Mouse (Mus musculus): Measurements from ENCODE around the gene 1600015I10Rik. TPM values are rescaled to one million over a fixed set of nuclear protein-coding genes. Genes with fewer than 3 reads are reported as not detected.
A peak's percentile ranks its signal among the peaks of the same experiment; 100 is the strongest.

The 1600015I10Rik gene
- polyA plus RNA-seq, 1 experiment from 2014 or later: not detected

DNA sequence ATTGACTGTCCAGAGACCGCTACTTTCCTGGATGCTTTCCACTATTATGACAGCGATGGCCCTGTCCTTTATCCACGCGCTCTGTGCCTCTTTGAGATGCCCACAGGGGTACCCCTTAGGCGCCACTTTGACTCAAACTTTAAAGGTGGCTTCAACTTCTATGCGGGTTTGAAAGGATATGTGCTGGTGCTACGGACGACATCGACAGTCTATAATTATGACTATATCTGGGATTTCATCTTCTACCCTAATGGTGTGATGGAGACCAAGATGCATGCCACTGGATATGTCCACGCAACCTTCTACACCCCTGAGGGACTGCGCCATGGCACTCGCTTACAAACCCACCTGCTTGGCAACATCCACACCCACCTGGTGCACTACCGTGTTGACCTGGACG, 23.3 kb upstream of the 1600015I10Rik start:
- 94% methylated on average over 14 of the region's 14 CpGs for WGBS
- DNase-seq (ENCODE audit: low spot score, missing footprints): no peak
- Histone ChIP-seq H3K27ac (ENCODE audit: low read depth, low read length) (no peak overlapping the region), H3K9me3 (ENCODE audit: control insufficient read depth, low read length) (no peaks in the 10 kb centered on the region), H3K4me3 (ENCODE audit: low read depth, low read length) (no peak overlapping the region), H3K36me3 (ENCODE audit: control insufficient read depth, insufficient read depth, low read length) (no peaks in the 10 kb centered on the region), H3K4me1 (ENCODE audit: control insufficient read depth, insufficient read depth, low read length) (no peaks in the 10 kb centered on the region), H3K9ac (ENCODE audit: low read length) (no peak overlapping the region), H3K4me2 (no peak overlapping the region), H3K27me3 (ENCODE audit: control insufficient read depth, insufficient read depth, low read length) (no peaks in the 10 kb centered on the region)
- ATAC-seq (ENCODE audit: low FRiP score): no peak

DNA sequence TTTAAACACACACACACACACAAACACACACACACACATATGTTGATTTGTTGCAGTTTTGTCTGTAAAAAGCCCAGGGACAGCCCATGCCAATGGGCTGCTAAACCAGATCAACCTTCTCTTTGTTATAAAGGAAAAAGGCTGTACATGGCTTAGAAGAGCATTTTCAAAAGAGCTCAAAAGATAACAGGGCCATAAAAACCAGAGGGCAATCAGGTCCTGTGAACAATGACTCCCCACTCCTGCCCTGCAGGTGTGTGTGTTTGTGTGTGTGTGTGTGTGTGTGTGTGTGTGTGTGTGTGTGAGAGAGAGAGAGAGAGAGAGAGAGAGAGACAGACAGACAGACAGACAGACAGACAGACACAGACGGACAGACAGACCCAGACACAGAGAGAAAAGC, 20.5 kb upstream of the 1600015I10Rik start:
- no peaks in the 10 kb centered on the region for H3K9me3 ChIP-seq (ENCODE audit: control insufficient read depth, low read length)
- H3K27ac ChIP-seq (ENCODE audit: low read depth, low read length): no peak overlapping the region
- H3K9ac ChIP-seq (ENCODE audit: low read length): no peak overlapping the region
- ATAC-seq (ENCODE audit: low FRiP score) (no peak), DNase-seq (ENCODE audit: low spot score, missing footprints) (no peak)
- no peaks in the 10 kb centered on the region for H3K4me1 ChIP-seq (ENCODE audit: control insufficient read depth, insufficient read depth, low read length)
- 69% methylated on average over 1 of the region's 1 CpGs for WGBS
- H3K27me3 ChIP-seq (ENCODE audit: control insufficient read depth, insufficient read depth, low read length): no peaks in the 10 kb centered on the region
- no peak overlapping the region for H3K4me2 ChIP-seq
- no peaks in the 10 kb centered on the region for H3K36me3 ChIP-seq (ENCODE audit: control insufficient read depth, insufficient read depth, low read length)
- no peak overlapping the region for H3K4me3 ChIP-seq (ENCODE audit: low read depth, low read length)

DNA sequence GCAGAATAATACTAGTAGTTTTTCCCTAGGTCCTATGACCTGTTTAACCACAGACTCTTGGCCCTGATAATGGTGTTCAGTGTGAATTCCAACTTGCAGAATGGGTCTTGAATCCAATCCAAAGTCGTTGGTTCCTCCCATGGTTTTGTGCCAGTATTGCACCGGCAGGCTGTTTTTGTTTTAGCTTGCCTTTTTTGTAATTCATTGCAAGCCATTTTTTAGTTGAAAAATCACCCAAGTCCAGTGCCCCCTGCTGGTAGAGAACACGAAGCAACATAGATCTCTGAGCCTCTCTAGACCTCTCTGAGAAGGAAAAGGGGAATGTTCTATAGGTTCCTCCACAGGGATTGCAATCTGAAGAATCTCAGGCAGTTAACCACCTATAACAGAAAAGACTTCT, 17.7 kb upstream of the 1600015I10Rik start:
- ATAC-seq (ENCODE audit: low FRiP score): no peak
- H3K4me2 ChIP-seq: no peak overlapping the region
- 53% methylated on average over 3 of the region's 3 CpGs for WGBS

DNA sequence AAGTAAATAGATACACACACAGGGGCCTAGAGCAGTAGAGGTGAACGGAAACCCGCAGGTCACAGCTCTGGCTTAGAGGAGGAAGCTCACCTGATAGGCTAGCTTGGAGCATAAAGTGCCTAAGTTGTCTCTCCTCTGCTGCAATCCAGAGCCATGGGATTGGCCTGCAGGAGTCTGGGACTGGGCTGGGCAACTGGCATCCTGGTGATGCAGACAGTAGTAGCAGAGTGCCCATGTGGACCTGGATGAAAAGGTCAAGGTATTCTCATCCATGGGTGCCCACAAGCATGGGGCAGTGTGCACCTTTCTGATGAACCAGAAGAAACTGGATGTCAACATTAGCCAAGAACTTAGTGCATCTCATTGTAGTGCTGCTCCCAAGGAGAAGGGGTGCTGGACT, 16.1 kb upstream of the 1600015I10Rik start:
- H3K4me1 ChIP-seq (ENCODE audit: control insufficient read depth, insufficient read depth, low read length): no peaks in the 10 kb centered on the region
- no peak overlapping the region for H3K27ac ChIP-seq (ENCODE audit: low read depth, low read length)
- H3K27me3 ChIP-seq (ENCODE audit: control insufficient read depth, insufficient read depth, low read length): no peaks in the 10 kb centered on the region
- no peak overlapping the region for H3K4me3 ChIP-seq (ENCODE audit: low read depth, low read length)
- ATAC-seq (ENCODE audit: low FRiP score): no peak
- H3K9me3 ChIP-seq (ENCODE audit: control insufficient read depth, low read length): no peaks in the 10 kb centered on the region
- WGBS: 94% methylated on average over 2 of the region's 2 CpGs
- no peak for DNase-seq (ENCODE audit: low spot score, missing footprints)
- no peak overlapping the region for H3K4me2 ChIP-seq
- H3K36me3 ChIP-seq (ENCODE audit: control insufficient read depth, insufficient read depth, low read length): no peaks in the 10 kb centered on the region
- H3K9ac ChIP-seq (ENCODE audit: low read length): no peak overlapping the region

More for the DNA sequence above, 17.7 kb upstream of the 1600015I10Rik start:
- Histone ChIP-seq H3K9ac (ENCODE audit: low read length) (no peak overlapping the region), H3K9me3 (ENCODE audit: control insufficient read depth, low read length) (no peaks in the 10 kb centered on the region), H3K27me3 (ENCODE audit: control insufficient read depth, insufficient read depth, low read length) (no peaks in the 10 kb centered on the region), H3K4me1 (ENCODE audit: control insufficient read depth, insufficient read depth, low read length) (no peaks in the 10 kb centered on the region), H3K36me3 (ENCODE audit: control insufficient read depth, insufficient read depth, low read length) (no peaks in the 10 kb centered on the region), H3K27ac (ENCODE audit: low read depth, low read length) (no peak overlapping the region), H3K4me3 (ENCODE audit: low read depth, low read length) (no peak overlapping the region)
- no peak for DNase-seq (ENCODE audit: low spot score, missing footprints)

DNA sequence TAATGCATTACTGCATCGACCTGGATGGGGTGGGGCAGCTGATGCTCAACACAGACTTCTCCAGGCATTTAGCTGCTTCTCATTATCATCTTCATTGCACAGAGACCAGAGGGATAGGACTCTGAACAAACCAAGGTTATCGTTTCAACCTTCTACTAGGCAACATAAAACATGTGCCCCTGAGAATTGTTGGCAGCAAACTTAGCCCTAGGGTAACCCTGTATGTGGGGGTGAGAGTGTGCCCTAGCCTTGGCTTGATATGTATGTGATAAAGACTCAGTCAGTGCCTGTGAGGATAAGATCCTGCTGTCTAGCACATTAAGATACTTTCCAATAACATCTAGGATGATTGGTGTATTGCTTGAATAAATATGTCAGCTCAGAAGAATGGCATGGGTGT, 19.9 kb downstream of the 1600015I10Rik start:
- WGBS: 79% methylated on average over 2 of the region's 2 CpGs

DNA sequence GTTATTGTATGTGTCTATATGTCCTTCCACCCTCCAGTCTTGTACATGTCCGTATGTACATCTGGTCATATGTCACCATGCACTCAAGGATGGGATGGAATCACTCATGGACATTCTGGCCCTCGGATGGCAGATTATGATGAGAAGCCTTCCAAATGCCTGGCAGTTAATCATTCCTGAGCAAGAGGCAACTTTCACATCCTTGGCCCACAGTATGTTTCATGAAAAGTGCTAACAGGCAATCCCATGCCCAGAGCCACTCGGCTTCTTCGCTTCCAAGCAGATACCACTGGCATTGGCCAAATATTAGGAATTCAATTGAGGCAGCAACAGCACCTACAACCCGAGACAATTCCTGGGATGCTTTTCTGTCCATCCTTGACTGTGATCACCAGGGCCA, 21.0 kb downstream of the 1600015I10Rik start:
- WGBS: 93% methylated on average over 5 of the region's 5 CpGs

More for the DNA sequence above, 19.9 kb downstream of the 1600015I10Rik start:
- DNase-seq (ENCODE audit: low spot score, missing footprints) (no peak), ATAC-seq (ENCODE audit: low FRiP score) (no peak)
- Histone ChIP-seq H3K9me3 (ENCODE audit: control insufficient read depth, low read length) (no peaks in the 10 kb centered on the region), H3K27me3 (ENCODE audit: control insufficient read depth, insufficient read depth, low read length) (no peaks in the 10 kb centered on the region), H3K4me1 (ENCODE audit: control insufficient read depth, insufficient read depth, low read length) (no peaks in the 10 kb centered on the region), H3K27ac (ENCODE audit: low read depth, low read length) (no peak overlapping the region), H3K4me2 (no peak overlapping the region), H3K36me3 (ENCODE audit: control insufficient read depth, insufficient read depth, low read length) (no peaks in the 10 kb centered on the region), H3K9ac (ENCODE audit: low read length) (no peak overlapping the region), H3K4me3 (ENCODE audit: low read depth, low read length) (no peak overlapping the region)

DNA sequence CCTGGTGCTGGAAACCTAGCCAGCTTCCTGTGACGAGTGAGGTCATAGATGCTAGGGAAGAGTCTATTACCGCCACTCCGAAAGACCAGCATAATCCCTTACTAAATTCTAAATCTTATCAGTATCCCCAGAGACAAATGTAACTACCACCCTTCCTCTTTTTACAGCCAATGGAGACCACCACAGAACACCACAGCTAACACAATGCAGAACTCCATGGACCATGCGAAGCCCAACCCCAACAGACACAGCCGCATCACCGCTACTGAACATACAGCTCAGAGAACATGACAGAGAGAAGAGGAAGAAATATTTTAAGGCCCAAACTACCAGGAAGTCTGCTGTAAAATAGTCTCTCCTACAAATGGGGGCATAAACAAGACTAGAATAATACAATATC, 21.9 kb downstream of the 1600015I10Rik start:
- Histone ChIP-seq H3K9me3 (ENCODE audit: control insufficient read depth, low read length) (no peaks in the 10 kb centered on the region), H3K27ac (ENCODE audit: low read depth, low read length) (no peak overlapping the region), H3K4me3 (ENCODE audit: low read depth, low read length) (no peak overlapping the region), H3K36me3 (ENCODE audit: control insufficient read depth, insufficient read depth, low read length) (no peaks in the 10 kb centered on the region), H3K4me2 (no peak overlapping the region), H3K9ac (ENCODE audit: low read length) (no peak overlapping the region), H3K4me1 (ENCODE audit: control insufficient read depth, insufficient read depth, low read length) (no peaks in the 10 kb centered on the region), H3K27me3 (ENCODE audit: control insufficient read depth, insufficient read depth, low read length) (no peaks in the 10 kb centered on the region)
- 91% methylated on average over 6 of the region's 6 CpGs for WGBS
- DNase-seq (ENCODE audit: low spot score, missing footprints) (no peak), ATAC-seq (ENCODE audit: low FRiP score) (no peak)

More for the DNA sequence above, 21.0 kb downstream of the 1600015I10Rik start:
- Histone ChIP-seq H3K9me3 (ENCODE audit: control insufficient read depth, low read length) (no peaks in the 10 kb centered on the region), H3K4me3 (ENCODE audit: low read depth, low read length) (no peak overlapping the region), H3K9ac (ENCODE audit: low read length) (no peak overlapping the region), H3K27ac (ENCODE audit: low read depth, low read length) (no peak overlapping the region), H3K27me3 (ENCODE audit: control insufficient read depth, insufficient read depth, low read length) (no peaks in the 10 kb centered on the region), H3K4me1 (ENCODE audit: control insufficient read depth, insufficient read depth, low read length) (no peaks in the 10 kb centered on the region), H3K4me2 (no peak overlapping the region), H3K36me3 (ENCODE audit: control insufficient read depth, insufficient read depth, low read length) (no peaks in the 10 kb centered on the region)
- DNase-seq (ENCODE audit: low spot score, missing footprints) (no peak), ATAC-seq (ENCODE audit: low FRiP score) (no peak)

DNA sequence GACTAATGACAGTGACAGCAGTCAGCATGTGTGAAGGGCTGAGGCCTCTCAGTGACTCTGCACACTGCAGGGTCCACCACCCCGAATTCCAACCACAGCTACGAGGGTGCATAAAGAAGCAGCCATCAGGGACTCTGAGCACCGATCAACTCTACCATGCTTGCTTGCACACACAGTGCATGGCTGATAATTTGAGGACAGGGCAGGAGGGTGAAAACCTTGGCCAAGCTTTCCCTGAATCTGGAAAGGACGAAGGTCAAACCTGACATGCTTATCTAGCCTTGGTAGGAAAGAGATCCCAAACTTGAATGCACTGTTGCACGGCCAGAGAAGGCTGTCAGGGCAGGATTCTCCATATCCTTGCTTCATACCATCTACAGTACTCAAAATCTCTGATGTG, 23.5 kb downstream of the 1600015I10Rik start:
- H3K4me2 ChIP-seq: no peak overlapping the region
- no peak overlapping the region for H3K4me3 ChIP-seq (ENCODE audit: low read depth, low read length)
- ATAC-seq (ENCODE audit: low FRiP score): no peak
- H3K36me3 ChIP-seq (ENCODE audit: control insufficient read depth, insufficient read depth, low read length): no peaks in the 10 kb centered on the region
- no peak overlapping the region for H3K9ac ChIP-seq (ENCODE audit: low read length)
- H3K4me1 ChIP-seq (ENCODE audit: control insufficient read depth, insufficient read depth, low read length): no peaks in the 10 kb centered on the region
- H3K27ac ChIP-seq (ENCODE audit: low read depth, low read length): no peak overlapping the region
- no peaks in the 10 kb centered on the region for H3K9me3 ChIP-seq (ENCODE audit: control insufficient read depth, low read length)
- WGBS: 83% methylated on average over 5 of the region's 5 CpGs
- no peaks in the 10 kb centered on the region for H3K27me3 ChIP-seq (ENCODE audit: control insufficient read depth, insufficient read depth, low read length)
- DNase-seq (ENCODE audit: low spot score, missing footprints): no peak

DNA sequence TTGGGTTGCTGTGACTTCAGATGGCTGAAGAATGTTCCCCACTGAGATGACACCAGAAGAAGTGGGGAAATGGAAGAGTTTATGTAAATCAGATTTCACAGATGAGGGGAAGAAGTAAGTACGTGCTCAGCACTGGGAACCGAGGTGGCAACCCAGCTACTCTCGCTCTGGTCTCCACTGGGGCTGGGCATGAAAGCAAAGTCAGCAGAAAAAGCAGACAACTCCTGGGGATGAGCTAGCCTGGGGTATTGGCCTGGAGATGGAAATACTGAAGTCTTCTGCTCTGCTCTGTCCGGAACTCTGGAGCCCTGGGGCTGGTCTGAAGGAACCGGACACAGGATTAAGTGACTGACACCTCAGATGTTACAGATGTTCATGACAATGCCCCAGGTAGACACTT, 24.5 kb downstream of the 1600015I10Rik start:
- WGBS: 79% methylated on average over 5 of the region's 5 CpGs
- H3K4me3 ChIP-seq (ENCODE audit: low read depth, low read length): no peak overlapping the region
- H3K27me3 ChIP-seq (ENCODE audit: control insufficient read depth, insufficient read depth, low read length): no peaks in the 10 kb centered on the region
- ATAC-seq (ENCODE audit: low FRiP score) (no peak), DNase-seq (ENCODE audit: low spot score, missing footprints) (no peak)
- no peak overlapping the region for H3K4me2 ChIP-seq
- H3K4me1 ChIP-seq (ENCODE audit: control insufficient read depth, insufficient read depth, low read length): no peaks in the 10 kb centered on the region
- H3K9me3 ChIP-seq (ENCODE audit: control insufficient read depth, low read length): no peaks in the 10 kb centered on the region
- no peaks in the 10 kb centered on the region for H3K36me3 ChIP-seq (ENCODE audit: control insufficient read depth, insufficient read depth, low read length)
- no peak overlapping the region for H3K9ac ChIP-seq (ENCODE audit: low read length)
- H3K27ac ChIP-seq (ENCODE audit: low read depth, low read length): no peak overlapping the region

DNA sequence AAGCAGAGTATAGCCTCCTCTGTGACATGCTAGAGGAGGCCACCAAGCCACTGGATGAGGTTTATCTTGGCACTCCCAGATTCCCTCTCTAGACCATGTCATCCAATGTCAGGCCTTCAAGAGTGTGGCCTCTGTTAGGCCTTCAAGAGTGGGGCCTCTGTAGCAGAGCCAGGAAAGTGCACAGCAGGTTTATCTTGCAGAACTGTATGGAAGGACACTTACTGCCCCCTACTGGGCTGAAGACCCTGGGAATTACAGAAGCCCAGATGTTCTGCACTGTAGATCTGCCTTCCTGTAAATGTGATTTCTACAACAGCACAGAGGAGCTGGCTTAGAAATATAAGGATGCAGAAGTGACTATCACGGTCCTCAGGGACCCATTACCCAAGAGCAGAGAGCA, 25.3 kb downstream of the 1600015I10Rik start:
- Histone ChIP-seq H3K36me3 (ENCODE audit: control insufficient read depth, insufficient read depth, low read length) (no peaks in the 10 kb centered on the region), H3K9me3 (ENCODE audit: control insufficient read depth, low read length) (no peaks in the 10 kb centered on the region), H3K4me3 (ENCODE audit: low read depth, low read length) (no peak overlapping the region), H3K4me1 (ENCODE audit: control insufficient read depth, insufficient read depth, low read length) (no peaks in the 10 kb centered on the region), H3K9ac (ENCODE audit: low read length) (no peak overlapping the region), H3K27me3 (ENCODE audit: control insufficient read depth, insufficient read depth, low read length) (no peaks in the 10 kb centered on the region), H3K4me2 (no peak overlapping the region), H3K27ac (ENCODE audit: low read depth, low read length) (no peak overlapping the region)
- WGBS: 55% methylated on average over 1 of the region's 1 CpGs
- ATAC-seq (ENCODE audit: low FRiP score) (no peak), DNase-seq (ENCODE audit: low spot score, missing footprints) (peak; percentile 85)

Measured in midbrain, embryonic 11.5 days (tissue).